Mouse (Mus musculus) heart, postnatal 0 days (tissue): ENCODE data around the gene Atg7.

Experiments
- CTCF ChIP-seq: IDR thresholded peaks from 2 replicates; pipeline ENCODE4 v1.5.1; 2016; ENCODE audit warnings: antibody characterized with exemption, control low read depth, low read depth
- EP300 ChIP-seq: IDR thresholded peaks from 2 replicates; pipeline ENCODE4 v1.6.1; 2016; ENCODE audit warnings: antibody characterized with exemption, low read depth

- peak; percentile 40; the same call in 1 of the 2 replicates for TF ChIP-seq CTCF
- no peak for TF ChIP-seq EP300
Observed at GRCm38 (mm10) chr6:114698578-114698977, 55.7 kb downstream of the Atg7 start.
